Mouse (Mus musculus) liver, embryonic 15.5 days (tissue): ENCODE data around the gene Gpx6. TPM values are rescaled to one million over a fixed set of nuclear protein-coding genes. Genes with fewer than 3 reads are reported as not detected.
A peak's percentile ranks its signal among the peaks of the same experiment; 100 is the strongest.

Experiments
- ATAC-seq: fragments of 200-750 bp; cut with Nextera tagmentation; 2 replicates; pipeline ENCODE4 v1.8.0; 2017; ENCODE audit warnings: moderate number of reproducible peaks, mild to moderate bottlenecking, moderate library complexity; ENCODE audit not compliant: insufficient read depth
- H3K27ac ChIP-seq: fragments of 300-500 bp; sonication (generic); replicated peaks from 2 replicates; pipeline ENCODE4 v1.5.1; 2015; ENCODE audit warnings: mild to moderate bottlenecking, inconsistent platforms
- H3K27me3 ChIP-seq: fragments of 300-500 bp; sonication (generic); 2 replicates; pipeline ENCODE4 v1.6.1; 2015; ENCODE audit warnings: mild to moderate bottlenecking, inconsistent platforms
- H3K36me3 ChIP-seq: fragments of 300-500 bp; sonication (generic); replicated peaks from 2 replicates; pipeline ENCODE4 v1.6.1; 2015; ENCODE audit warnings: moderate library complexity, mild to moderate bottlenecking, inconsistent platforms
- H3K4me1 ChIP-seq: fragments of 300-500 bp; sonication (generic); replicated peaks from 2 replicates; pipeline ENCODE4 v1.6.1; 2015; ENCODE audit warnings: inconsistent platforms
- H3K4me2 ChIP-seq: fragments of 300-500 bp; sonication (generic); 2 replicates; pipeline ENCODE4 v1.6.1; 2015; ENCODE audit warnings: moderate library complexity, mild to moderate bottlenecking, inconsistent platforms
- H3K4me3 ChIP-seq: fragments of 300-500 bp; sonication (generic); replicated peaks from 2 replicates; pipeline ENCODE4 v1.5.1; 2015; ENCODE audit warnings: mild to moderate bottlenecking, inconsistent platforms
- H3K9ac ChIP-seq: fragments of 300-500 bp; sonication (generic); 2 replicates; pipeline ENCODE4 v1.6.1; 2015; ENCODE audit warnings: moderate library complexity, mild to moderate bottlenecking, inconsistent platforms
- H3K9me3 ChIP-seq: fragments of 300-500 bp; sonication (generic); replicated peaks from 2 replicates; pipeline ENCODE4 v1.6.1; 2016; ENCODE audit warnings: inconsistent platforms
- WGBS: fragments of 180-500 bp; shearing (Covaris S2); methylation state at CpG from one replicate; pipeline ENCODE4 v1.1.7; 2015; ENCODE audit warnings: mixed read lengths; ENCODE audit not compliant: insufficient replicate concordance; 5-methylcytosine and 5-hydroxymethylcytosine counted together
- polyA plus RNA-seq: library from polyadenylated mRNA; unstranded; fragments of >200 nt; fragmentation: Nextera tagmentation; extraction: Ambion mirVana; gene quantifications from 2 replicates; pipeline ENCODE4 v1.2.1, GENCODE M21; 2015

Gpx6 gene
- polyA plus RNA-seq, 1 experiment from 2014 or later, result not detected

GRCm38 (mm10) chr13:21279076-21279475 is 32.8 kb upstream of the Gpx6 start:
- ATAC-seq, result no peak
- no peak overlapping the region for H3K27ac ChIP-seq
- under 1% methylated on average over 8 of the region's 8 CpGs for WGBS
- no peaks in the 10 kb centered on the region for H3K36me3 ChIP-seq
- H3K9ac ChIP-seq, result peak overlapping the region; percentile 41
- no peaks in the 10 kb centered on the region for H3K9me3 ChIP-seq
- peaks cover 9% of the 10 kb centered on the region for H3K27me3 ChIP-seq
- H3K4me3 ChIP-seq, result peak overlapping the region; percentile 58
- peak overlapping the region; percentile 77 for H3K4me2 ChIP-seq
- H3K4me1 ChIP-seq, result peaks cover 26% of the 10 kb centered on the region

- H3K27ac ChIP-seq, result no peak overlapping the region
- ATAC-seq, result peak; percentile 59
- peak overlapping the region; percentile 41; the same call in 1 of the 2 replicates for H3K9ac ChIP-seq
- peak overlapping the region; percentile 58 for H3K4me3 ChIP-seq
- H3K4me2 ChIP-seq, result peak overlapping the region; percentile 77
- 0% methylated on average over 13 of the region's 13 CpGs for WGBS
- no peaks in the 10 kb centered on the region for H3K36me3 ChIP-seq
- H3K9me3 ChIP-seq, result no peaks in the 10 kb centered on the region
- H3K4me1 ChIP-seq, result peaks cover 24% of the 10 kb centered on the region
- peaks cover 9% of the 10 kb centered on the region for H3K27me3 ChIP-seq
Measured at GRCm38 (mm10) chr13:21279559-21279958, 32.4 kb upstream of the Gpx6 start.

GRCm38 (mm10) chr13:21292631-21293030 is 19.3 kb upstream of the Gpx6 start, which contains the start of gene Gpx5:
Gene Gpx5 (minus strand): TSS chr13:21292731.
- no peak within 1 kb of the TSS for H3K4me3 ChIP-seq
- 64% methylated on average over 6 of the region's 6 CpGs for WGBS
- no peaks in the 10 kb centered on the region for H3K36me3 ChIP-seq
- H3K27ac ChIP-seq, result no peak within 1 kb of the TSS
- no peak within 1 kb of the TSS for H3K4me2 ChIP-seq
- peaks cover 3% of the 10 kb centered on the region; the same call in 1 of the 2 replicates for H3K27me3 ChIP-seq
- ATAC-seq, result no peak
- no peaks in the 10 kb centered on the region for H3K9me3 ChIP-seq
- no peak within 1 kb of the TSS for H3K9ac ChIP-seq
- H3K4me1 ChIP-seq, result no peaks in the 10 kb centered on the region

GRCm38 (mm10) chr13:21298557-21298956 is 13.4 kb upstream of the Gpx6 start:
- no peaks in the 10 kb centered on the region for H3K4me1 ChIP-seq
- no peak overlapping the region for H3K4me2 ChIP-seq
- H3K27ac ChIP-seq, result no peak overlapping the region
- no peaks in the 10 kb centered on the region for H3K36me3 ChIP-seq
- H3K4me3 ChIP-seq, result no peak overlapping the region
- H3K27me3 ChIP-seq, result no peaks in the 10 kb centered on the region
- H3K9me3 ChIP-seq, result no peaks in the 10 kb centered on the region
- WGBS, result 39% methylated on average over 3 of the region's 3 CpGs
- no peak for ATAC-seq
- no peak overlapping the region for H3K9ac ChIP-seq

GRCm38 (mm10) chr13:21304483-21305066 is 7.3 kb upstream of the Gpx6 start:
- Histone ChIP-seq H3K27ac (no peak overlapping the region), H3K9ac (no peak overlapping the region), H3K4me1 (no peaks in the 10 kb centered on the region), H3K36me3 (no peaks in the 10 kb centered on the region), H3K9me3 (no peaks in the 10 kb centered on the region), H3K4me2 (no peak overlapping the region), H3K27me3 (no peaks in the 10 kb centered on the region), H3K4me3 (no peak overlapping the region)
- no peak for ATAC-seq
- 68% methylated on average over 3 of the region's 3 CpGs for WGBS

GRCm38 (mm10) chr13:21309788-21310187 is 2.1 kb upstream of the Gpx6 start:
- H3K9ac ChIP-seq, result no peak overlapping the region
- no peak overlapping the region for H3K27ac ChIP-seq
- H3K9me3 ChIP-seq, result no peaks in the 10 kb centered on the region
- no peak overlapping the region for H3K4me2 ChIP-seq
- no peak for ATAC-seq
- H3K27me3 ChIP-seq, result no peaks in the 10 kb centered on the region
- no peaks in the 10 kb centered on the region for H3K4me1 ChIP-seq
- 39% methylated on average over 2 of the region's 2 CpGs for WGBS
- no peaks in the 10 kb centered on the region for H3K36me3 ChIP-seq
- H3K4me3 ChIP-seq, result no peak overlapping the region

- no peak overlapping the region for H3K4me3 ChIP-seq
- no peak overlapping the region for H3K27ac ChIP-seq
- H3K4me2 ChIP-seq, result no peak overlapping the region
- H3K4me1 ChIP-seq, result no peaks in the 10 kb centered on the region
- no peaks in the 10 kb centered on the region for H3K27me3 ChIP-seq
- no peak overlapping the region for H3K9ac ChIP-seq
- H3K9me3 ChIP-seq, result no peaks in the 10 kb centered on the region
- ATAC-seq, result no peak
- H3K36me3 ChIP-seq, result no peaks in the 10 kb centered on the region
- 29% methylated on average over 5 of the region's 5 CpGs for WGBS
Measured at GRCm38 (mm10) chr13:21312854-21313253, 929 bp downstream of the Gpx6 start.

- H3K9me3 ChIP-seq, result no peaks in the 10 kb centered on the region
- no peak overlapping the region for H3K4me2 ChIP-seq
- H3K36me3 ChIP-seq, result no peaks in the 10 kb centered on the region
- no peak overlapping the region for H3K27ac ChIP-seq
- no peaks in the 10 kb centered on the region for H3K4me1 ChIP-seq
- WGBS, result 54% methylated on average over 4 of the region's 4 CpGs
- ATAC-seq, result no peak
- no peak overlapping the region for H3K4me3 ChIP-seq
- H3K9ac ChIP-seq, result no peak overlapping the region
- no peaks in the 10 kb centered on the region for H3K27me3 ChIP-seq
Measured at GRCm38 (mm10) chr13:21313903-21314302, 2.0 kb downstream of the Gpx6 start.

GRCm38 (mm10) chr13:21320262-21320661 is 8.3 kb downstream of the Gpx6 start:
- H3K27me3 ChIP-seq, result peaks cover 39% of the 10 kb centered on the region
- no peaks in the 10 kb centered on the region for H3K36me3 ChIP-seq
- H3K27ac ChIP-seq, result no peak overlapping the region
- WGBS, result 34% methylated on average over 3 of the region's 3 CpGs
- H3K4me2 ChIP-seq, result no peak overlapping the region
- H3K9ac ChIP-seq, result no peak overlapping the region
- H3K9me3 ChIP-seq, result no peaks in the 10 kb centered on the region
- 0 out of 2 replicates have a peak, but pooled peaks cover 3% of the 10 kb centered on the region for H3K4me1 ChIP-seq
- H3K4me3 ChIP-seq, result no peak overlapping the region
- no peak for ATAC-seq

GRCm38 (mm10) chr13:21321890-21322494 is 10.1 kb downstream of the Gpx6 start:
- Histone ChIP-seq H3K4me3 (peak overlapping the region; percentile 27), H3K36me3 (no peaks in the 10 kb centered on the region), H3K4me2 (peak overlapping the region; percentile 52), H3K9me3 (no peaks in the 10 kb centered on the region), H3K27me3 (peaks cover 39% of the 10 kb centered on the region), H3K4me1 (peaks cover 11% of the 10 kb centered on the region), H3K9ac (no peak overlapping the region), H3K27ac (no peak overlapping the region)
- 4% methylated on average over 18 of the region's 18 CpGs for WGBS
- no peak for ATAC-seq

GRCm38 (mm10) chr13:21322509-21323375 is 10.8 kb downstream of the Gpx6 start:
- Histone ChIP-seq H3K27ac (no peak overlapping the region), H3K36me3 (no peaks in the 10 kb centered on the region), H3K4me3 (peak overlapping the region; percentile 27), H3K4me2 (peak overlapping the region; percentile 52), H3K9me3 (no peaks in the 10 kb centered on the region), H3K4me1 (peaks cover 16% of the 10 kb centered on the region), H3K27me3 (peaks cover 43% of the 10 kb centered on the region), H3K9ac (no peak overlapping the region)
- no peak for ATAC-seq
- 11% methylated on average over 18 of the region's 18 CpGs for WGBS
